Mouse (Mus musculus) heart, adult 2 months (tissue): Measurements from ENCODE around the gene Vars. TPM values are rescaled to one million over a fixed set of nuclear protein-coding genes. Genes with fewer than 3 reads are reported as not detected.
A peak's percentile ranks its signal among the peaks of the same experiment; 100 is the strongest.

Experiments
- DNase-seq, 2 experiments: peaks; one replicate each; pipeline ENCODE4 v3.0.0; 2021
- H3K27ac ChIP-seq: fragments of 200-600 bp; 2 replicates; pipeline ENCODE4 v1.8.1; 2022
- H3K27me3 ChIP-seq: fragments of 200-500 bp; 2 replicates; pipeline ENCODE4 v1.6.1; 2012; ENCODE audit warnings: mild to moderate bottlenecking, low read length, inconsistent platforms, mixed read lengths; ENCODE audit not compliant: control insufficient read depth, insufficient read depth
- H3K36me3 ChIP-seq: fragments of 200-500 bp; 2 replicates; pipeline ENCODE4 v1.6.1; 2012; ENCODE audit warnings: low read length, inconsistent platforms; ENCODE audit not compliant: control insufficient read depth, insufficient read depth
- H3K4me1 ChIP-seq: fragments of 200-500 bp; 2 replicates; pipeline ENCODE4 v1.6.1; 2011; ENCODE audit warnings: low read length; ENCODE audit not compliant: control insufficient read depth, insufficient read depth
- H3K4me3 ChIP-seq: fragments of 200-600 bp; 2 replicates; pipeline ENCODE4 v1.8.1; 2022
- H3K79me2 ChIP-seq: fragments of 200-500 bp; replicated peaks from 2 replicates; pipeline ENCODE4 v1.6.1; 2012; ENCODE audit warnings: mild to moderate bottlenecking, inconsistent platforms, low read length, moderate library complexity, mixed read lengths; ENCODE audit not compliant: control insufficient read depth, insufficient read depth
- H3K9ac ChIP-seq: fragments of 200-500 bp; 2 replicates; pipeline ENCODE4 v1.6.1; 2012; ENCODE audit warnings: low read depth, mild to moderate bottlenecking, control low read depth, inconsistent platforms, low read length, mixed read lengths
- CTCF ChIP-seq: fragments of 200-600 bp; IDR thresholded peaks from 2 replicates; pipeline ENCODE4 v1.8.1; 2022; ENCODE audit warnings: antibody characterized with exemption, mild to moderate bottlenecking, moderate library complexity
- EP300 ChIP-seq: fragments of 200-500 bp; IDR thresholded peaks from 2 replicates; pipeline ENCODE4 v1.6.1; 2011; ENCODE audit warnings: low read depth, low read length, control low read depth; ENCODE audit not compliant: insufficient read depth
- POLR2A ChIP-seq: fragments of 200-500 bp; IDR thresholded peaks from 2 replicates; pipeline ENCODE4 v1.6.1; 2011; ENCODE audit warnings: mild to moderate bottlenecking, low read depth, low read length, control low read depth; ENCODE audit not compliant: insufficient read depth
- WGBS: fragments of 180-500 bp; shearing (Covaris S2); methylation state at CpG from one replicate; pipeline ENCODE4 v1.1.7; 2018; 5-methylcytosine and 5-hydroxymethylcytosine counted together
- intact Hi-C: fragments of 180-260 bp; cut with DNase I; formaldehyde crosslinking; loops from one replicate; pipeline ENCODE4 v1.15.1; 2025
- polyA plus RNA-seq: library from polyadenylated mRNA; depleted of rRNA; stranded (reverse); fragments of >200 nt; gene quantifications from 2 replicates; pipeline ENCODE4 v1.2.3, GENCODE M21; 2012
- total RNA-seq, 2 experiments: library from RNA; stranded (reverse); gene quantifications; 2 replicates each; pipeline ENCODE4 v1.2.3; 2021

Vars gene
- total and polyA plus RNA-seq, 3 experiments, result 27.0 to 39.2 (median 28.5) TPM

DNA sequence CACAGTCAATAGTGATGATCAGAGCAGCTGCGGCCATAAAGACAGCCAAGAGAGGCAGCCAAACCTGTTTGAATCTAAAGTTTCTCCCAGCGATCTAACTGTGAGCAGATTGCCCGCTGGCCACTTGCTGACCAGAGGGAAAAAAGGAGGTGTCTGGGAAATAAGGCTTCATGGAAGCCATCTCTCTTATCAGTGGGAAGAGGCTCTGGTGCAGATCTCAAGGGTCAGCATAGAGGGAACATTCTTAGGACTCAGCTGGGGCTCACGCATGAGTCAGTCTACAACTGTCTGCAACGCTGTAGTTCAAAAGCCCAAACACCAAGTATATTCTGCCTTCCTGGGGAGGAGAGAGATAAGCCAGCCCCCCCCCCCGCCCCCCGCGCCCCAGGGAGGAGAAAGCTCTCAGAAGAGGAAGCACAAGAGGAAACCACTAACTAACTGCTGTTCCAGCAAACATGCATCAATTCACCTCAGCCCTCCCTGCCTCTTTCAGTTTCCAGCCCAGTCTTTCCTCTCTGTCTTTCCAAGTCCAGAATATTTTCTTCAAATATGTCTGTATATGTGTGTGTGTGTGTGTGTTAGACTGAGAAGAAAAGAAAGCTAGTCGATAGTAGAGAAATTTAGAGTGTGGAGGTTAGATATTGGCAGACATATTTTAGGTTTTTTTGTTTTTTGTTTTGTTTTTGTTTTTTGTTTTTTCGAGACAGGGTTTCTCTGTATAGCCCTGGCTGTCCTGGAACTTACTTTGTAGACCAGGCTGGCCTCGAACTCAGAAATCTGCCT is 47.6 kb downstream of the Vars start:
- H3K27ac ChIP-seq, result peak overlapping the region; percentile 85
- H3K4me3 ChIP-seq, result no peak overlapping the region
- H3K4me1 ChIP-seq, result peaks cover 16% of the 10 kb centered on the region
- no peaks in the 10 kb centered on the region for H3K79me2 ChIP-seq
- H3K9ac ChIP-seq, result peak overlapping the region; percentile 39; the same call in 1 of the 2 replicates
- 15% methylated on average over 11 of the region's 11 CpGs for WGBS
- H3K27me3 ChIP-seq, result no peaks in the 10 kb centered on the region
- intact Hi-C loops, result no loop called here
- TF ChIP-seq EP300, result 0 out of 2 replicates have a peak, but pooled peaks have one; percentile 12
- TF ChIP-seq CTCF, result no peak
- peak; percentile 65 for TF ChIP-seq POLR2A
- DNase-seq, result peak; percentile 42 to 46
- H3K36me3 ChIP-seq, result peaks cover 1% of the 10 kb centered on the region; the same call in 1 of the 2 replicates

DNA sequence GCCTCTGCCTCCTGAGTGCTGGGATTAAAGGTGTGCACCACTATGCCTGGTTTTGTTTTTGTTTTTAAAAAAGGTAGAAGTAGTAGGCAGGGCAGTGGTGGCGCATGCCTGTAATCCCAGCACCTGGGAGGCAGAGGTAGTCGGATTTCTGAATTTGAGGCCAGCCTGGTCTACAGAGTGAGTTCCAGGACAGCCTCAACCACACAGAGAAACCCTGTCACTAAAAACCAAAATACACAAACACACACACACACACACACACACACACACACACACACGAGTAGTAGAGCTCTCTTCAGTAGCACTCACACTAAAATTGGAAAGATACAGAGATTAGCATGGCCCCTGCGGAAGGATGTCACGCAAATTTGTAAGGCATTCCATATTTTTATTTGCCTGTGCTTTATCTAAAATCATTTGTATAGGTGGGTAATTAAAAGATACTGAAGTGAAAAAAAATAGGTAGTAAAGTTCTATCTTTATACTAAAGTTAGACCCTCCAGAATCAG is 48.2 kb downstream of the Vars start:
- H3K9ac ChIP-seq, result no peak overlapping the region
- whole genome bisulfite sequencing, result 47% methylated on average over 5 of the region's 5 CpGs
- intact Hi-C loops, result no loop called here
- H3K4me3 ChIP-seq, result no peak overlapping the region
- TF ChIP-seq POLR2A (no peak), EP300 (no peak), CTCF (no peak)
- H3K27me3 ChIP-seq, result no peaks in the 10 kb centered on the region
- peak overlapping the region; percentile 99 for H3K27ac ChIP-seq
- DNase-seq, result no peak
- H3K79me2 ChIP-seq, result no peaks in the 10 kb centered on the region
- H3K36me3 ChIP-seq, result peaks cover 2% of the 10 kb centered on the region; the same call in 1 of the 2 replicates
- peaks cover 16% of the 10 kb centered on the region for H3K4me1 ChIP-seq

- Histone ChIP-seq H3K4me1 (peaks cover 16% of the 10 kb centered on the region), H3K27ac (peak within 1 kb of the TSS; percentile 99), H3K79me2 (no peaks in the 10 kb centered on the region), H3K36me3 (peaks cover 2% of the 10 kb centered on the region; the same call in 1 of the 2 replicates), H3K4me3 (peak within 1 kb of the TSS; percentile 82), H3K9ac (peak within 1 kb of the TSS; percentile 90), H3K27me3 (no peaks in the 10 kb centered on the region)
- TF ChIP-seq EP300 (no peak), CTCF (peak; percentile 36), POLR2A (peak; percentile 75)
- peak; percentile 70 to 78 for DNase-seq
- intact Hi-C loops, result no loop called here
- under 1% methylated on average over 11 of the region's 11 CpGs for WGBS
Observed at GRCm38 (mm10) chr17:35049561-35050016, 48.8 kb downstream of the Vars start, which contains the start of gene Clic1. TSS of gene Clic1 (plus strand) at chr17:35049966.

DNA sequence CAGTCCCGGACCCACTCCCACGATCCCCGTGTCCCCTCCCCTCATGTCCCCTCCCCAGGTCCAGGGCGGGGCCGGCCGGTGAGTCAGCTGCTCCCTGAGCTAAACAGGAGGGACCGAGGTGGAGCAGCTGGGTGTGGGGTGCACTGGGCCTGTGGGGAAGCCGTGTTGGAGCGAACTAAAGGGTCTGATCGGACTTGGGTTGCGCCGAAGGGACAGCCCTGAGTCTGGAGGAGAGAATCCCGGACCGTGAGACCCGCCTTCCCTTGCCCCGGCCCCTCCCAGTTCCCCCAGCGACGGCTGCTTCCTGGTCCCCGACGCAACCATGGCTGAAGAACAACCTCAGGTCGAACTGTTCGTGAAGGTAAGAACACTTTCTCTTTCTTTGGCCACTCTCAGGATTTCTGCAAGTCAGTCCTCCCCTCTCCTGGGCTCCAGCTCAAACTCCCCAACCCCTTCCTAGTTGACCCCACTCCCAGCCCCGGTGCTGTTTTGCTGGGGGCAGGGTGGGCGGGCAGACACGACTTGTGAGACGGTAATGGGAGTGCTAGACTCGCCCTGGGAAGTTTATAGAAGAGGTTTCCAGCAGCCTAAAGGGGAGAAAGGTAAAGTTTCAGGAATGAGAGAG is 49.5 kb downstream of the Vars start:
- H3K27ac ChIP-seq, result peak overlapping the region; percentile 99
- H3K4me3 ChIP-seq, result peak overlapping the region; percentile 82
- peaks cover 5% of the 10 kb centered on the region; the same call in 1 of the 2 replicates for H3K36me3 ChIP-seq
- WGBS, result under 1% methylated on average over 27 of the region's 27 CpGs
- peak overlapping the region; percentile 90 for H3K9ac ChIP-seq
- H3K4me1 ChIP-seq, result peaks cover 13% of the 10 kb centered on the region
- no peaks in the 10 kb centered on the region for H3K27me3 ChIP-seq
- TF ChIP-seq POLR2A (peak; percentile 94), EP300 (no peak)
- DNase-seq, result peak; percentile 87 to 89
- no peaks in the 10 kb centered on the region for H3K79me2 ChIP-seq
- intact Hi-C loops, result no loop called here

- Histone ChIP-seq H3K36me3 (peaks cover 7% of the 10 kb centered on the region), H3K4me3 (peak overlapping the region; percentile 64), H3K27me3 (no peaks in the 10 kb centered on the region), H3K4me1 (peaks cover 18% of the 10 kb centered on the region), H3K9ac (peak overlapping the region; percentile 70), H3K79me2 (no peaks in the 10 kb centered on the region), H3K27ac (peak overlapping the region; percentile 95)
- WGBS, result 8% methylated on average over 21 of the region's 21 CpGs
- intact Hi-C loops, result no loop called here
- TF ChIP-seq CTCF (no peak), EP300 (peak; percentile 84), POLR2A (peak; percentile 84)
- peak; percentile 82 to 90 for DNase-seq
Observed at GRCm38 (mm10) chr17:35051156-35052086, 50.6 kb downstream of the Vars start.
